Mouse (Mus musculus) liver (tissue): ENCODE measurements around the gene Zfyve9.

ENCODE experiments used
- DNase-seq: peaks from one replicate; pipeline ENCODE4 v3.0.0-alpha.2; 2020; ENCODE audit warnings: mixed read lengths

Zfyve9 gene

DNA sequence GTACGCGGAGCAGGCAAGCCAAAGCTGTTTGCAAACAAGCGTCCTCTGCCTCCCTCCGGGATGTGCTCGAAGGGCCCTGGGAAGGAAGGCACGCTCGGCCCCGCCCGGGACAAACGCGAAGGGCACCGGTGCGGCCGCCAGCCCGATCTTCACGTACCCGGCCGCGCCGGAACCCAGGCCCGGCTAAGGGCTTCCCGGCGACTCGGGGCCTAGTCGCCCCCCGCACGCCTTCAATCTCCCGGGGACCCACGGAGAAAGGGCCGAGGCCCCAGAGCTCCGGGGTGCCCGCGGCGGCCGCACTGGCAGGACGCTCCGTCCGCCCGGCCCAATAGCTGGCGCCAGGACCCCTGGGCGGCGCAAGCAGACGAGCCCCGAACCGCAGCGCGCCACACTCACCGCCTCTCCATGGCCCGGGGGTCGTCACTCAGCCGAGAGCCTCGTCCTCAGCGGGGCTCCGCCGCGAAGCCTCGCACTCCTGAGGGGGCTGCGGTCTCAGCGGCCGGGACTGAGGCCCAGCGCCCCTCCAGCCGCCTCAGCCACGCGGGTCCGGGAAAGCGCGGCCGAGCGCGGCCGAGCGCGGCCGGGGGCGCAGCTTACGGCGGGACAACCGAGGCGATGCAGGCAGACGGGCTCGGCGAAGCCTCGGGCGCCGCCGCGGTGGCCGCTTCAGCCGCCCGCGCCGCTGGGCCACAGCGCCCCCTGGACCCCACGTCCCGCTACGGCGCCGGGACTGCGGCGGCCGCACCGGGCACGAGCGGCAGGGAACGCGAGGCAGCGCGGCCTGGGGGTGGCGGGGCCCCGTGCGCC is at the start of gene Zfyve9:
Zfyve9 (minus strand) TSS at position 742 of the 807 bp plus-strand sequence.
- peak; percentile 70 for DNase-seq

DNA sequence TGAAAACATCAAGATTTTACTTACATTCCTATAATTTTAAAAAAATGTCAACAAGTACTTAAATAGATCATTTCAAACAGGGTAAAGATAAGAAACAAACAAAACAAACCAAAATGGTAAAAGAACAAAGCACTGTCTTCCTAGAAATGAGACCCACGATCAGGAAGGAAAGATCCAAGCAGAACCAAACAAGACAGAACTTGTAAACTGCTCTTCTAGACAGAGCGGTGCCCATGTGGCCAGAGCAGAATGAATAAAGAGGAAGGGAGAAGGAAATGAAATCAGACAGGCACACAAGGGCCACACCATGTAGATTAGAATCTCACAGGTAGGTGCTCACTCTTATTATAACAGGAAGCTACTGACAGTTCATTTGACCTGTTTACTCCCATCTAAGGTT is 46.0 kb upstream of the Zfyve9 start:
- no peak for DNase-seq

DNA sequence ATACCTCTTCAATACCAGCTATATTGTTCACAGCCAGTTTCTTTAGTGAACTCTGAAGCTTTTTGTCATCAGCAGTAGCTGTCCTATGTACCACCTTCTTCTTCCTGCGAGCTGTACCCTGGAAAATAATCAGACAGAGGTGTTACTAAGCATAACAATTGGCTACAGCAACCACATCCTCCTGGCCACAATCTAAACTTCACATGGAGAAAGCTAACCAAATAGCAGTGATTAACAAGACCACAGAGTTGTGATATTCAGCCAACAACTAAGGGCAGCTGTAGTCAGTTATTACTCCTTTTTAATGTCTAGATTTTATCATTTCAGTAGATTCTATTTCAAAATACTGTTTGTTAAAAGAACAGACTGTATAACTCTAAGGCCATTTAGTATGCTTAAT is 45.5 kb upstream of the Zfyve9 start:
- no peak for DNase-seq

DNA sequence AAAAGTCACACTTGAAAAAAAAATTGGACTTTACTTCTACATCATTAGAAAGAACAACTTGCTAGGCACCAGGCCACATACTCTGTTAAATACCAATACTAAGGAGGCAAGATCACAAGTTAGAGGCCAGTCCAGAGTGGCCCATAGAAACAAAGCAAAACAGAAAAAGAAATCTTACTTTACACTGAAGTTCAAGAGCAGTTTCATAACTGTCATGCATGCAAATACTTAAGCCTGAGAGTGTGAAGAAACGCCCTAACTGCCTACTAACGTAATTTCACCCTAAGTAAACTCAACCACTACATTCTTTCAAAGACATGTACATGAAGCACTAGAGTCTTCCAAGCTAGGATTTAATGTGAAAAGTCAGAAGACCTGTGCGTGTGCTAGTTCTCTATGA is 45.1 kb upstream of the Zfyve9 start:
- no peak for DNase-seq

DNA sequence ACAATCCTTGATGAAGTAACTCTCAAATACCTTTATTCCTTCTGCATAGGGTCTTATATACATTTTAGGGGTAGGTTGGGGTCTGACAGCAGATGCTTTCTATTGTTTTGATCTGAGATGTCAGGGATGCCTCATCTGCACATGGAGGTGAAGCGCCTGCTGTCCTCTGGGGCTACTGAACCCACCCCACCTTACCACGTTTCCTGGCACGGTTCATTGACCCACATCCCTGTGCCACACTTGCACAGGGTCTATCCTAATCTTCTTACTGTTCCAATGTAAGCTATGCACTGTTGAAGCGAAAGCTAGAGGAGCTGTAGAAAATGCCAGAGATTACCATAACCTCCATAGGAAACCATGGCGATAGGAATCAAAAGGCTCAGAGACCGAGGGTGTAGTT is 31.0 kb upstream of the Zfyve9 start:
- no peak for DNase-seq

DNA sequence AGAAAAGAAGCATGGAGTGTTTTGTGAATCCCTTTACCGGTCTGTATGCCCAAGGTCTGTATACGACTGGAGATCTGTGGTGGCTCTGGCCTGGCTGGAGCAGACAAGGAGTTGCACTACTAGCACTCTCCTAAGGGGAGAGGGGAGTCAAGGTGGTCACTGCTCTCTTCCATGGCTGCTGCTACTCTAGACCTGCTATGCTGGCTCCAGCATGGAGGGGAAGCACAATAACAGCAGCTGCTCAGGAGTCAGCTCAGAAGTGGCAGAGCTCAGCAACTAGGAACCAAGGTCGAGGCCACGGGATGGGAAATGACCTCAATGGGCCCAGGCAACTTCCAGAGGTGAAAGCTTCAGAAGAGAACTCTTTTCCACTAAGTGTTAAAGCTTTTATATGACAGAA is 30.5 kb upstream of the Zfyve9 start:
- DNase-seq = no peak

DNA sequence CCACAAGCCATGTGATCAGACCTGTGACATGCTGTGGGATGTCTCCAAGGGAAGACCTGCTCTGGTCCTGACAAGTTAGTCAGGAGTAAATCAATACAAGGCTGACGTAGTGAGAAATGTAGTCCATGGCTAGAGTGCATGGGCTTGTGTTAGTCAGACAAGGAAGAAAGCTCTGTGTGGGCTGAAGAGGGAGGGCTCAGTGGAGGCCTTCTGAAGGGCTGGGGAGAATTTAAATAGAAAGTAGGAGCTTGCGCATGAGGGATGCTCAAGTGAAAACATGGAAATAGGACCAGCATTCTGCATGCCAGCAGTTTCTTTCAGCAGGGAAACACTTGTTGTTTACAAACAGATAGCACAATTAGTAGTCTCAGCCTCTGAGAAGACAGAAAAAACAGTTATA is 22.9 kb upstream of the Zfyve9 start:
- DNase-seq = no peak

DNA sequence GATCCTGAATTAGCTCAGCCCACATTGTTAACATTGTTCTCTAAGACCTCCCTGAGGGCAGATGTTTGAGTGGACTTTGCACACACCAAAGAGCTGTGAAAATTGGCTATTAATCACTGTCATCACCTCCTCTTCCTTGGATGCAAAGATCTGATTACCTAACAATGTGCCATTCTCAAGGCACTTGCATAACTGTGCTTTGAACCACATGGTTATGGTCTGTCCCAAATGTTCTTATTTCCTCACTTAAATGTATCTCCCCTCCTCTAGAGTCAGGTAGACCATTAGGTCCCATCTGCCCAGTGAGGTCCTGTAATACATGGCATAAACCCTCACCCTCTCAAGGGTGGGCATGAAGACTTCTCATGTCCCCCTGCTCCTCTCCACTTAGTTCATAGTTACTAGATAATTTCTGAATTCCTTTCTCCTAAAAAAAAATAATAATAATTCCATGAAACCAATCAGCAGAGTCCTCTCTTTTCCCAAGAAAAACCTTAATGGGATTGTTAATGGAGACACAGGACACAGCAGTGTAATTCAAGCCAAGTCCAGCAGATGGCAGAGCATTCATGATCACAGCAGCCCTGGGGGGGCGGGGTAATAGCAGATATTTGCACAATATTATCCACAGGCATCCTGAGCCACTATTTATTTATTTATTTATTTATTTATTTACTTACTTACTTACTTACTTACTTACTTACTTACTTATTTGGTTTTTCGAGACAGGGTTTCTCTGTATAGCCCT is 17.7 kb upstream of the Zfyve9 start:
- DNase-seq = peak; percentile 62

DNA sequence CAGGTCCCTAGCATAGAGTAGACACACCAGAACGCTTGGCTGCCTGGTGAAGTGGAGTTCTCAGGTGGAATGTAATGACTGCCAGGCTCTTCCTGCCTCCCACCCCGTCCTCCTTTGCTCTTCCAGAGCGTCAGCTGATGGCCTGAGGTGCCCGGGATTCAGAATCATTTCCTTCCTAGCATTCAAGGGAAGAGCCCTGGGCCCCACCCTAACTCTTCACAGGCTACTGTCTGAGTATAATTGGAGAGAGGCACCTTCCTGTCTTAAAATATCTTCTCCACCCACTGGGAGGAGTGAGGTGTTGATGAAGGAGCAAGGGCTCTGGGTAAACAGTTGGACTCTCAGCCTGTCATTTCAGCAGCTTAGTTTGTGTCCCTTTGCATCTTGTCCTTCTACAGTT is 16.1 kb upstream of the Zfyve9 start:
- DNase-seq = no peak

DNA sequence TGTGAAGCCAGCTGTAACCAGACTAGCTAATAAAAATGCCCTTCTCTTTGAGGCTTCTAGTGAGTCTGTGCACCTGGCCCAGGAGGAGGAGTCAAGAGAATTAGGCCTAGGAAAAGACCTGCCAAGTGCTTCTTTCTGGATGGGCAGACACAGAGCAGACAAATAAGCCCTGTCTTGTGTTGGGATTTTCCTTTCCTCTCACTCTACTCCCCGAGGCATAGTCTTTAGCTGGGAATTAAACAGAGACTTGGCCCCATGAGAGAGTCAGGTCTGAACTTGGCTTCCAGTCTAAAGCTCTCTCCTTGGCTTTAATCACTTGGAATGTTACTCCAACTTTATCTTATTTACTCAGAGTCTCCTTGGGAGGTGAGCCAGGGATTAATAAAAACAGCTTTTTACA is 13.3 kb upstream of the Zfyve9 start:
- DNase-seq = no peak

DNA sequence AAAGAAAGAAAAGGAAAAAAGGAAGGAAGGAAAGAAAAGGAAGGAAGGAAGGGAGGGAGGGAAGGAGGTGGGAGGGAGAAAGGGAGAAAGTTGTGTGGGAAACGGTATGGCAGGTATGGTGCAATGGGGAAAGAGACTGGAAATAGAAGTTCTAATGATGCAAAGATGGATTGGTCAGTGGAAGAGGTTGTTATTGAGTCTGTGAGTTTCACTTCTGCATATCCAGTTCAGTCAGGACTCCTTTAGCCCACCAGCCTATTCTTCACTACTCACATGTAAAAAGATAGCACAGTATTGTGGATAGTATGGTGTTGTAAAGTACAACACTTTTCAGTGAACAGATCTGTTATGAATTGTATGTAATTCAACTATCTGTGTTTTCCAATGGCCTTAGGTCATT is 9.9 kb upstream of the Zfyve9 start:
- DNase-seq = no peak

DNA sequence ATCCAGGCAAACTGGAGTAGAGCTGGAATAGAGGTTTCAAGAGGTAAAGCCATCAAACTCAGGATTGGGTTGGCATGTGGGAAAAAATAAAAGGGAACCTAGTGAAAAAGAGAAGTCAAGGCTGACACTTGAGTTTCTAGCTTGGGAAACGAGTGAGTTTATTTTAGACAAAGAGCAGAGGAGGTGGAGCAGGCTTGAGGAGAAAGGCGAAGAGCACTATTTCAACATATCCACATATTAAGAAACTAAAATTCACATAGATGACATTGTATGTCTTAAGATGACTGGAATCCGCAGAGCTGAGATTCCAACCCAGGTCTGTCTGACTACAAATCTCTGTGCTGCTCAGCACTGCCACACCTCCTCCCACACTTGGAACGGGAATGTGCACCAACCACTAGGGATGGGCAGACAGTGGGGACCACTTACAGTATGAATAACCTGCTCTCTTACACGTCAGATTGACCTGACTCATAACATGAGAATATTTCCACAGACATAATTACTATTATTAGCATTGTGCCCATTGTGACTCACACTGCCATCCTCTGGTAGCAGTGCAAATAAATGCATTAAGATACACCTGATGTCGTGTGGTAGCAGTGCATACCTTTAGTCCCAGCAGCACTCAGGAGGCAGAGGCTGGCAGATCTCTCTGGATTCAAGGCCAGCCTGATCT is 8.8 kb upstream of the Zfyve9 start:
- DNase-seq = no peak

DNA sequence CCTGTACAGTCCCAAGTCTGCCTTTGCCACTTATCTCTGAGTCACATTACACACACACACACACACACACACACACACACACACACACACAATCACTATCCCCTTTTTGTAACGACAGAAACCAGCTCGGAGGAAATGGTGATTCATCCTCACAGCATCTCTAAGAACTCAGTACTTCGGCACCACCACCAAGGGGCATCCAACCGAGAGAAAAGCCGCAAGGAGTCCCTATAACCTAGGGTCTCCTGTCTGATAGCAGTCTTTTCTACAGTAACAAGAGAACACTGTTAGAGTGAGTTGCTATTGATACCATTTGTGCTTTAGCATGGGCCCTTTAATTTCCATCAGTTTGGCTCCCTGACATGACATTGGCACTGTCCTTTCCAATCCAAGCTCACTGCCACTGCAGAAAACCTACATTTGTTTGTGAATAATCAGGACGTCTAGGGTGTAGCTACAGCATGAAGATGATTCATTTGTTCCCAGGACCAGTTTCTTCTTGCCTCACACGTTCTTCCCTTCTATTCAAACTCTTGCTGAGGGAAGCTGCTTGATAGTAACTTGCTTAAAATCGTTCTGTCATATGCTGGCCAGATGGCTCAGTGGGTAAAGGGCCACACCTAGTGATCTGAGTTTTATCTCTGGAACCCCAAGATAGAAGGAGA is 2.0 kb upstream of the Zfyve9 start:
- DNase-seq = no peak

DNA sequence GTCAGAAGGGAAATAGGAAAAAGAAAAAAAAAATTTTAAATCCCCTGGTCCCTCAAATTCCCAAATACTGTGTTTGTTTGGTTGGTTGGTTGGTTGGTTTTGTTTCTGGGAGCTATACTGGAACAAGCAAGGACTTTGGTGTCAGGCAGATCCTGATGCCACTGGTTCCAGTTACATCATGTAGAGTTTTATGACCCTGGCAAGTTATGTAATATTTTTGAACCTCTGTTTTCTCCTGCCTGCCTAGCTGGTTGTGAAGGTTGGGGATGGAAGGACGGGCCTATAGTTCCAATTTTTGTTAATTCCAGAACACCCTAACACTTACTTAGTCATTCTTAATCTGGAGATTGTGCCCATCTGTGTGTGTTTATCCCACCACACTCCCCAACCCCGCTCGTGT is 998 bp upstream of the Zfyve9 start:
- no peak for DNase-seq

DNA sequence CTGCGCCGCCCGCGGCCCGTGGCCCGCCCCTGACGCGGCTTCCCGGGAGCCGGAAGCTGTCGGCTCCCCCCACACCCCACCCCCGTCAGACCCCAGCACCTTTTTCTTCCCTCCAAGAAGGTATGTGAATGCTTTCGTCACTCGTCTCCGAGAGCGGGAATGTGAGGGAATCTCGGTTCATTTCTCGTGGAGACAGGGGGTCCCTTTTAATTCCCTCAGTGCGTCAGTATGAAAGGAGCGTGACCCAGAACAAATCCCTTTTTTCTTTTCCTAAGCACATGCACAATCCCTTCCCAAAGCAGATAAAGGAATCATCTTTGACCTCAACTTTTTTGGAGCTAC is 237 bp upstream of the Zfyve9 start:
- no peak for DNase-seq

DNA sequence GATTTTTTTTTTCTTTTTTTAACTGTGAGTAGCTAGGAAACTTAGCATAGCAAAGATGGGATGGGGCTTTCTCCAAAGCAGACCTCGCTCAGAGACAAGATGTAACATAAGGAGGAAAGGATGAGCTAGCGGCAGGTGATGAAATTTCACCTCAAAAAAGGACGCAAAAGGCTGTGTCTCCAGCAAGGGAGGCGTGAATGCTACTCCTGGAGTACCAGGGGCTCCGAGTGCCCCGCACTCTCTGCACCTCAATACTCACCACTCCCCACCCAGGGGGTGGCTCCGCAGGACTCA is 888 bp downstream of the Zfyve9 start:
- no peak for DNase-seq

DNA sequence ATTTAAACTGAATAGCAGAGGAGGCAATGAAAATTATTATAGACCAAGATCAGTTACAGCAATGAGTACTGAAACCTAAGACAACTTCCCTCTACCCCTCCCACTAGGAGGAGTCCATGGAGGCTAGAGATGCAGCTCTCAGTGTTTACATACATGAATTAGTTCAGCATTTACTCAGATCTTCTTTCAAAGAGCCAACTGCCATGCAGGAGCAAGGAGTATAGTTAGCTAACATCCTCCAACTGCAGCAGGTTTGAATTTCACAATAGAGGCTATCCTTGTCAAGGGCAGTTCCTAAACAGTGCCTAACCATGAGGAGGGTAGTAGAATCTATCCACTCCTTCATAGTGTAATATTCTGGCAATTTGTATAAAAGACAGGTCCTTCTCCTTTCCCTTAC is 12.1 kb downstream of the Zfyve9 start:
- no peak for DNase-seq

DNA sequence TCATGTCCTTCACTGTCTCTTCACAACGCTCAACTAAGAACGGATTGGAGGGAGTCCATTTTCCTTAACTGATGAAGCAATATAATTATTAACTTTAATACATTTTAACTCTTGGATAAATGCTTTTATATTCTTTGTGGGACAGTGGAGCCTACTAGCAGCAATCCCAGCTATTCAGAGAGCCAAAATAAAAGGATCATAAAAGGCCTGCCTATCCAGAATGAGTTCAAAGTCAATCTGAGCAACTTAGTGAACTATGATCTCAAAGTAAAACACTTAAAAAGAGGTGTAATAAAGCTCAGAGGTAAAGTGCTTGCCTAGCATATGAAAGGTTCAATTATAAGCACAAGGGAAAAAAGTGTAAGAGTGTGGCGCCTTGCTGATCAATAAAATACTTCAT is 21.0 kb downstream of the Zfyve9 start:
- no peak for DNase-seq

DNA sequence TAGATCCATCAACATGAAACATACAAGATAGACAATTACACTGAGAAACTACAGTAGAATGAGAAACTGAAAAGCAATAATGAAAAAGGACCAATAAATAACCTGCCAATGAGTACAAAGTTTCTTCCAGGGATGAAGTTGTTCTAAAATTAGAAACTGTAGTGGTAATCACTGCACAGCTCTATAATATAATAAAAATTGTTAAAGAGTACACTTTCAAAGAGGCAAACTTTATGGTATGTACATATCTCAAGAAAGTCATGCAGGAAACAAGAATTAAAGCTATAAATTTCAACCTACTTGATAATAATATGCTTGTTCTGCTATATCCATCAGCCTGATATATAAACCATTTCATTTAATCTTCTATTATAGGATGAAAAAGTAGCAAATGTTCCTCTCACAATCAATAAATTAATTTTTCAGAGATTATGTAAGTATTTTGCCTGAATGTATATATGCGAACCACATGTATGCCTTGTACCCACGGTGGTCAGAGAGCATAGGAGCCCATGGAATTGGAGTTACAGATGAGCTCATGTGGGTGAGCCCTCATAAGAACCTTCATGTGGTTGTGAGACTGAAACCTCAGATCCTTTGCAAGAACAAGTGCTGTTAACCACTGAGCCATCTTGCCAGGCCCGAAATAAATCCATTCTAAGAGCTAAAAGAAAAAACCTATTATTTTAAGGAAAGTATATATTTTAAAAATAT is 34.3 kb downstream of the Zfyve9 start:
- no peak for DNase-seq

DNA sequence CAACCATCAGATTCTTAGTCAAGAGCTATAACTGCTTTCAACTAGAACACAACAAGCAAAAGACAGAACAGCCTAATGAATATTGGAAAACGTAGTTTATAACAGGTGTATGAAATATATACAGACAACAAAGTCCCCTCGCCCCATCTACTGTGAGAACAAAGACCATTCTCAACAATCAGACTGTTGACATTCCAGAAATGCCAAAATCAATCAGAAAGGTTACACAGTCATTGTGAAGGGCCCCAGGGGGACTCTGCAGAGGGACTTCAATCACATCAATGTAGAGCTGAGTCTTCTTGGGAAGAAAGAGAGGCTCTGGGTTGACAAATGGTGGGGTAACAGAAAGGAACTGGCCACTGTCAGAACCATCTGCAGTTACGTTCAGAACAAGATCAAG is 49.0 kb downstream of the Zfyve9 start:
- DNase-seq = no peak

DNA sequence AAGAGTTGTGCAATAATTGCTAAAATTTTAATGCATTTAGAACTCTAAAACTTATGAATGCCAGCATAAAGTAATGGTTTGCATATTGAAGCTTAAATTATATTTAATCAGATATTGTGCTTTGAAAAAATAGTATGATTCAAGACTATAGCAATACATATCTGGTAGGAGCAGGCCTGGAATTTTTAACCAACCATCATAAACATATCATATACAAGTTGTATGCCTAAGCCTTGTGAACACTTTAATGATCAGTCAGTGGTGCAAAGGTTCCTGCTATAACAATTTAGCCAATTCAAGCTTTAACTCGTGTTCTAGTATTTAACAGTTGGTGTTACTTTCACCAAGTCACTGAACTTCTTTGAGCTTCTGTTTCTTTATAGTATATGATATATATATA is 50.1 kb downstream of the Zfyve9 start:
- no peak for DNase-seq

DNA sequence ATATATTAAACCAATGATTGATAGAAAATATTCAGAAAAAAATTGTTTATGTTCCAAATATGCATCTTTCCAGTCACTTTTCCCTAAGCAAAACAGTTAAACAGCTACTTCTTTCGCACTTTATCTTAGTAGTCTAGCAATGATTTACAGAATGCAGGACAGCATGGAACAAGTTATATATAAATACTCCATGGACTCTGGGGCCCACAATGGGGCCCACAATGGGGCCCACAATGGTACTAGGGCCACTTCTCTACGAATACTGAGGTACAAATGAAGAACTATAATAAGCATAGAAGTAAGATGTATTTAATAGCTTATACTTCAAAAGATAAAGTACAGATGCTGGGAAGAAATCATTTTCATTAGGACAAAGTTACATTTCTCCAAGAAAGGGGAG is 56.5 kb downstream of the Zfyve9 start:
- DNase-seq = no peak

DNA sequence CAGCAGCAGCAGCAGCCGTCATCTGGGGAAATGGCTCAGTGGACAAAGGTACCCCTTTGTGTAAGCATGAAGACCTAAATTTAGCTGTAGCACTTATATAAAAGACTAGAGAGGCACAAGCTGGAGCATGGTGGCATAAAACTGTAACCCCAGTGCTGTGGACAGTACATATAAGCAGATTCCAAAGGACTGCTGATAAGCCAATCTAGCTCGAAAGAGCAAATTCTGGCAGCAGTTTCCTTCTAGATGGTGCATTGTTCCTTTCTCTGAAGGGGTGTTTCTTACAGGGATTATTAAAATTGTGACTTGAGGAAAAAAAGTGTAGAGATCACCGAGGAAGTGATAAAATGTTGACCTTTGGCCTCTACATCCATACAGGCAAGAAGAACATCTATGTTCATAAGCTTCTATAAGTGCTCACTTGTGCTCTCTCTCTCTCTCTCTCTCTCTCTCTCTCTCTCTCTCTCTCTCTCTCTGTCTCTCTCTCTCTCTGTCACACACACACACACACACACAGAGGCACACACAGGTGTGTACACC is 59.3 kb downstream of the Zfyve9 start:
- no peak for DNase-seq
